Mouse (Mus musculus): ENCODE results near the gene Hist1h3g. TPM values are rescaled to one million over a fixed set of nuclear protein-coding genes. Genes with fewer than 3 reads are reported as not detected.
"Not testable (repeated sequence)": the region's sequence is repeated elsewhere in the genome, so short reads cannot be mapped to it uniquely, and the experiment has no call there.

The Hist1h3g gene
- polyA plus RNA-seq (2015; fragmentation: Nextera tagmentation; extraction: Ambion mirVana) = 1.8 and 3.0 TPM in 2 replicates

DNA sequence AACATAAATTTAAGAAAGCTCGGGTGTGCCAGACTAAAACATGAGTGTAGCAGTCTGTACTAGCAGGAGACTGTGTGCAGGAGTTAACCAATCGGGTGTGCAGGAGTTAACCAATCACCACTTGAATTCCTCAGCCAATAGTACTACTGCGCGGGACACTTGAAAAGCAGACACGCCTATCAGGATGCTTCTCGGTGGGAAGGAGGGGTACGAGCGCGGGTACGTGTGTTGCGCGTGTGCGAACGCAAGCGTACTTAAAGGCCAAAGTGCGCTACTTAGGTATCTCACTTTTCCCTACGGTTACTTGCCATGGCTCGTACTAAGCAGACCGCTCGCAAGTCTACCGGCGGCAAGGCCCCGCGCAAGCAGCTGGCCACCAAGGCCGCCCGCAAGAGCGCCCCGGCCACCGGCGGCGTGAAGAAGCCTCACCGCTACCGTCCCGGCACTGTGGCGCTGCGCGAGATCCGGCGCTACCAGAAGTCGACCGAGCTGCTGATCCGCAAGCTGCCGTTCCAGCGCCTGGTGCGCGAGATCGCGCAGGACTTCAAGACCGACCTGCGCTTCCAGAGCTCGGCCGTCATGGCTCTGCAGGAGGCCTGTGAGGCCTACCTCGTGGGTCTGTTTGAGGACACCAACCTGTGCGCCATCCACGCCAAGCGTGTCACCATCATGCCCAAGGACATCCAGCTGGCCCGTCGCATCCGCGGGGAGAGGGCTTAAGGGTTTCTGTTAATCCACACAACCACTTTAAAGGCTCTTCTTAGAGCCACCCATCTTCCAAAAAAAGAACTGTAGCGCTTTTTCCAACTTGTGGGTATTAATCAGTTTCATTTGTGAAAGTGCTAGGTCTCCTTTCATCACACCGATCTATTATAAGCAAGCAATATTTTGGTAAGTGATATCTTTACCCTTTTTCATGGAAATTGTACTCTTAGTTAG is at the start of gene Hist1h3g:
Hist1h3g (plus strand) TSS at position 286 of the 939 bp plus-strand sequence.
- H3K27me3 ChIP-seq, H3K9me3 ChIP-seq, H3K36me3 ChIP-seq: not testable (repeated sequence)
- Histone ChIP-seq H3K9ac (peak within 1 kb of the TSS; percentile 64), H3K4me2 (peak within 1 kb of the TSS; percentile 74), H3K4me3 (peak within 1 kb of the TSS; percentile 51), H3K27ac (peak within 1 kb of the TSS; percentile 69), H3K4me1 (replicated peaks) (peaks cover 39% of the 10 kb centered on the region)
- WGBS = under 1% methylated on average over 54 of the region's 62 CpGs
- ATAC-seq (ENCODE audit: low FRiP score) = peak; percentile 90

DNA sequence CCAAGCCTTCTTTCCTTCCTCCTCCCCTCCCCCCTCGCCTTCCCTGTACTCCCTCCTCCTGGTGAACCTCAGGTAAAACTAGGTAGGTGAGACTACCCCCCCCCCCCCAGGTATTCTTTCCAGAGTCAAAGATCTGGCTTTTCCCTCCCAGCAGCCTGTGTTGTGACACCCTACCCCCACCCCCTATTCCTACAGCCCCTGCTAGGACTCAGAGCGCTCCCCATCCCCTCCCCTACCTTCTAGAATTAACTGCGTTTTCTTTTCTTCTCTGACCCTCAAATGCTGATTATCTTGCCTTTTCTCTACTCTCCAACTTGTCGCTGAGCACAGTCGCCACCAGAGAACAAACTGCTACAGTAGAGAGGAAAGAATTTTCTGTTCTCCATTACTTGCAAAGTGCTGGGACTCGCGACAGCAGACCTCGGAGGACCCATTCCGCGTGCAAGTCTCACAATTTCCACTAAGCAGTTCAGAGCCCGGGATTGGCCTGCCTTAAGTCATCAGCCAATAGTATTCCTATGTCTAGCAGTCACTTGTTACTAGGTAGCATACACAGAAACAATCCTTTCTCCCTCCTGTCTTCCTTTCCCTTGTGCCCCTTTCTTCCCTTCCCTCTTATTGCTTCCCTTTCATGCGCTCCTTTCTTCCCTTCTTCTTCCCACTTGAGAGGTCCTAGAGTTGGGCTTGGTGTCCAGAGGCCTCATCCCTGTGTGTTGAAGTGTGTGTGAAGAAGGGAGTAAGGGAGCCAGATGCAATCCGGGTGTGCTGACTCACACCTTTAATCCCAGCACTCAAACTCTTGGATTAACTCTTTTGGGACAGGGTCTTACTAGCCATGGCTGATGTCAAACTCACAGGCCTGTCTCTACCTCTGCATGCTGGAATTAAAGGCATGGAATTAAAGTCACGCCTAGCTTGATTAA is 46.6 kb upstream of the Hist1h3g start, which contains the start of gene Btn2a2:
Btn2a2 (minus strand) TSS at position 458 of the 923 bp plus-strand sequence.
- peak; percentile 97 for ATAC-seq (ENCODE audit: low FRiP score)
- H3K9me3 ChIP-seq = no peaks in the 10 kb centered on the region
- peaks cover 7% of the 10 kb centered on the region for H3K27me3 ChIP-seq
- peaks cover 14% of the 10 kb centered on the region for H3K4me1 ChIP-seq (replicated peaks)
- 4% methylated on average over 13 of the region's 14 CpGs for WGBS
- peak within 1 kb of the TSS; percentile 38 for H3K4me3 ChIP-seq
- peak within 1 kb of the TSS; percentile 61 for H3K4me2 ChIP-seq
- no peaks in the 10 kb centered on the region for H3K36me3 ChIP-seq
- no peak within 1 kb of the TSS for H3K27ac ChIP-seq
- peak within 1 kb of the TSS; percentile 31; the same call in 1 of the 2 replicates for H3K9ac ChIP-seq

DNA sequence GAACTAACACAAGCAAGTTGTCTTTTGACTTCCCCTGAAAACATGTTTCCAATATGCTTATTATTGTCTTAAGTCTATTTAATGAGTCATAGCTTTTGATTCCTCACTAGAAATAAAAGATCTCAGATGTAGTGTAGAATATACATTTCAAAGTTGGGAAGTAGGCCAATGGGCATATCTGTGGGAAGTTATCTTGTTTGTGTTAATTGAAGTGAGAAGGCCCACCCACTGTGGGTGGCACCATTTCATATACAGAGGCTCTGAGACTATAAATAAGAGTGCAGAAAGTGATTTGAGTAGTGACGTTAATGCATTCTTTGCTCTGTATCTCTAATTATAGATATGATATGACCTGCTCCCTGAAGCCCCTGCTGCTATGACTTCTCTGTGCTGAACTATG is 44.4 kb upstream of the Hist1h3g start:
- Histone ChIP-seq H3K9me3 (no peaks in the 10 kb centered on the region), H3K9ac (no peak overlapping the region), H3K36me3 (no peaks in the 10 kb centered on the region), H3K4me1 (replicated peaks) (peaks cover 14% of the 10 kb centered on the region), H3K4me3 (no peak overlapping the region), H3K4me2 (no peak overlapping the region), H3K27ac (no peak overlapping the region), H3K27me3 (peaks cover 7% of the 10 kb centered on the region)
- 64% methylated on average over 1 of the region's 1 CpGs for WGBS
- no peak for ATAC-seq (ENCODE audit: low FRiP score)

DNA sequence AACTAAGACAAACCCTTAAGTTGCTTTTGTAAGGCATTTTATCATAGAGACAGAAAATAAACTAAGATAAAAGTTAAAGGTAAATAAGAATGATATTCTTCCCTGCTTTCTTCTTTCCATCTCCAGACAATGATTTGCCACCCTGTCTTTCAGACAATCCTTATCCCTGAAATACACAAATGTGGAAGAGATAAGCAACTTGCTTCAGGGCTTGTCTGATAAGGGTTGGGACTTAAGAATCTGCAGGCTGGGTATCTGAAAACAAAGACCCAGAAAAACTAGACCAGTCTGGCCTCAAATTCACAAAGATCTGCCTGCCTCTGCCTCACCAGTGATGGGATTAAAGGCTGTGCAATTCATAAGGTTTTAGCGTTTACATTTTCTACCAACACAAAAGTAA is 44.0 kb upstream of the Hist1h3g start:
- 12% methylated on average over 1 of the region's 1 CpGs for WGBS
- H3K9me3 ChIP-seq = no peaks in the 10 kb centered on the region

DNA sequence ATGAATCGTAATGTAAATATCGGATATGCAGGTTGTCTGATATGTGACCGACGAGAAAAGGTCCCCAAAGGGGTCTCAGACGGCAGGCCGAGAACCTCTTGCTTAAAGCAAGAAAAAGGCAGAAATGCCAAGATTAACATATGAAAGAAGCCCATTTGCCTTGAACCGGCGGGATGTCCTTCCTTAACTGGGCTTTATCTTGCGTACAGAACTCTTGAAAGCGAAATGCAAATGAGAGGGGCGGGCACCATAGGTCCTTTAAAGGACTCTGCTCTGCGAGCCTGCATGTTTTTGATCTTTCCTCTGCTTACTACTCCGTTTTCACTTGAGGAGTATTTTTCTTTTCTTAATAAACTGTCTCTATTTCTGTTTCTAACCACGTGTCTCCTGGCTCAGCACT is 43.2 kb upstream of the Hist1h3g start:
- peaks cover 14% of the 10 kb centered on the region for H3K4me1 ChIP-seq (replicated peaks)
- WGBS = 1% methylated on average over 14 of the region's 14 CpGs
- peak overlapping the region; percentile 29 for H3K4me3 ChIP-seq
- no peak overlapping the region for H3K9ac ChIP-seq
- H3K9me3 ChIP-seq = no peaks in the 10 kb centered on the region
- peak overlapping the region; percentile 47 for H3K4me2 ChIP-seq
- no peak overlapping the region for H3K27ac ChIP-seq
- no peak for ATAC-seq (ENCODE audit: low FRiP score)
- H3K36me3 ChIP-seq = no peaks in the 10 kb centered on the region
- peaks cover 11% of the 10 kb centered on the region for H3K27me3 ChIP-seq

More for the DNA sequence above, 44.0 kb upstream of the Hist1h3g start:
- peaks cover 14% of the 10 kb centered on the region for H3K4me1 ChIP-seq (replicated peaks)
- H3K36me3 ChIP-seq = no peaks in the 10 kb centered on the region
- H3K9ac ChIP-seq = no peak overlapping the region
- H3K27me3 ChIP-seq = peaks cover 7% of the 10 kb centered on the region
- H3K27ac ChIP-seq = no peak overlapping the region
- ATAC-seq (ENCODE audit: low FRiP score) = no peak
- no peak overlapping the region for H3K4me2 ChIP-seq
- no peak overlapping the region for H3K4me3 ChIP-seq

DNA sequence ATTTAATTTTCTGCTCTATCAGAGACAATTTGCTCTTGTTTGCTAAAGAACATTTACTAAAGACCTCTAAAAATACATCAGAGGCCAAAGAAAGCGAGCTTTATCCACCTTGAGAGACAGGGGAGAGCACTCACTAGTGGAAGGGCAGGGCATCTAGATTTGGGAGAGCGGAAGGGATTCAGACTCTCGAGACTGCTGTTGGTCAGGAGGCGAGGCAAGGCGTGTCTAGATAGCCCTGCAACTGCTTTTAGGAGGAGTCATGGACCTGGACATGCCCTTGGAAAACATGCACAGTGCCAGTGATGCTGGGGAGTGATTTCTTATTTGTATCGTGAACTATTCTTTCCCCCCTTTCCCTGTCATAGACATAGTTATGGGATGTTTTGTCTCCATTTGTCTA is 39.7 kb upstream of the Hist1h3g start:
- Histone ChIP-seq H3K4me1 (replicated peaks) (peaks cover 4% of the 10 kb centered on the region; the same call in 1 of the 2 replicates), H3K27me3 (peaks cover 25% of the 10 kb centered on the region), H3K27ac (no peak overlapping the region), H3K4me2 (no peak overlapping the region), H3K36me3 (no peaks in the 10 kb centered on the region), H3K9ac (no peak overlapping the region), H3K9me3 (no peaks in the 10 kb centered on the region), H3K4me3 (no peak overlapping the region)
- no peak for ATAC-seq (ENCODE audit: low FRiP score)
- 77% methylated on average over 6 of the region's 6 CpGs for WGBS

DNA sequence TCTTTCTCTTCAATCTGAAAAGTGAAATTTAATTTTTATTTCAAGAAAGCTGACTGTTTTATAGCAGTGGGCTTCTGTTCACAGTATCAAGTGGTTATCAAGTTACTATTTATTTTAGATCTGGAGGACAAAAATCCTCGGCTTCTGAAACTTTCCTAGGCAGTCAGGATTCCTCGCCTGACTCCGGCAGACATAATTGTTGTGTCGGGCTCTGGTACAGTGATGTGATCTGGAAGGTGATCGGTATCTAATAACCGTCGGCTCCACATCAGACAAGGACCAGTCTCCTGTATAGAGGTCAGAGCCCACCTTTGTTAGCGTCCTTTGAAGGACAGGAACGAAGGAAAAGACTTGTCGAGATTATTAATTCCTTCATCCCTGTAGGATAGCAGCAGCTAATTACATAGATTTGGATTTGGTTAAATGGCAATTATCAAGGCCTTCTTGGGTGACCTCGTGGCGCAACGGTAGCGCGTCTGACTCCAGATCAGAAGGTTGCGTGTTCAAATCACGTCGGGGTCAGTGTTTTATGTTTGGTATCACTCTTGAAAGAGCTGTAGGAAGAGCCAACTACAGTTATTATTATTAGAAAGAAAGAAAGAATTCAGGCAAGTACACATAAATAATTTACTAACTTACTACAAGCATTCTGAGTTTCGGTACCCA is 37.4 kb upstream of the Hist1h3g start:
- H3K36me3 ChIP-seq = no peaks in the 10 kb centered on the region
- H3K27ac ChIP-seq = no peak overlapping the region
- no peaks in the 10 kb centered on the region for H3K9me3 ChIP-seq
- 5% methylated on average over 19 of the region's 19 CpGs for WGBS
- peak overlapping the region; percentile 10 for H3K4me3 ChIP-seq
- no peak overlapping the region for H3K9ac ChIP-seq
- ATAC-seq (ENCODE audit: low FRiP score) = no peak
- H3K27me3 ChIP-seq = peaks cover 32% of the 10 kb centered on the region
- H3K4me1 ChIP-seq (replicated peaks) = no peaks in the 10 kb centered on the region
- peak overlapping the region; percentile 41 for H3K4me2 ChIP-seq

DNA sequence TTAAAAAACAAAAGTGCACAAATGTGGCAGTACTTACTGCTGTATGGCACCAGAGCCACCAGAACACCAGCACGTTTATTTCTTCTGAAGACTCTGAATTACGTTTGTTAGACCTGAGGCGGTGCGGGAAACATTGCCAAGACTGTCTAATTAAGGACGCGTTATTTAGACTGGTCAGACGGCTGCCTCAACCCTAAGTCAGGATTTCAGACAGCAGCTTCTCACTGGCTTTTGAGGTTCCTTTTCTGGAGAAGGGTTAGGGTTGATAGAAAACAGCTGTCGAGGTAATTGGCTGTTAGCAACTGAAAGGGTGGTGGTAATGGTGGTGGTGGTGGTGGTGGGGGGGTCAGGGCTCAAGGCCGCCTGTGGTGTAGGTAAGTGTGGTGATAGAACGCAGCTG is 36.6 kb upstream of the Hist1h3g start:
- Histone ChIP-seq H3K27me3 (peaks cover 32% of the 10 kb centered on the region), H3K4me1 (replicated peaks) (no peaks in the 10 kb centered on the region), H3K9me3 (no peaks in the 10 kb centered on the region), H3K27ac (no peak overlapping the region), H3K9ac (no peak overlapping the region), H3K36me3 (no peaks in the 10 kb centered on the region), H3K4me3 (peak overlapping the region; percentile 10), H3K4me2 (peak overlapping the region; percentile 41)
- WGBS = 5% methylated on average over 10 of the region's 10 CpGs
- ATAC-seq (ENCODE audit: low FRiP score) = no peak

DNA sequence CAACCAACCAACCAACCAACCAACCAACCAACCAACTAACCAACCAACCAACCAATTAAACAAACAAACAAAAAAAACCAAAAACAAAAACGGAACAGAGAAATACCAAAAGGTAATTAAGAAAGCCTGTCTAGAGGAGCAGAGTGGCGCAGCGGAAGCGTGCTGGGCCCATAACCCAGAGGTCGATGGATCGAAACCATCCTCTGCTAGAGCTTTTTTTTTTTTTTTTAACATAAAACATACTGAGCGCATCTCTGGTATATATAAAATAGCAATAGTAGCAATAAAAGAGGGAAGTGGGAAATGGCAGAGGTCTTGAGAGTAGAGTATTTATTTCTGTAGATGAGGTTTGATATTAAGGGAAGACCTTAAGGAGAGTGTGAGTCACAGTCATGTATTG is 35.3 kb upstream of the Hist1h3g start:
- no peak overlapping the region for H3K4me3 ChIP-seq
- no peak overlapping the region for H3K4me2 ChIP-seq
- ATAC-seq (ENCODE audit: low FRiP score) = no peak
- no peaks in the 10 kb centered on the region for H3K36me3 ChIP-seq
- H3K27ac ChIP-seq = no peak overlapping the region
- H3K9me3 ChIP-seq = no peaks in the 10 kb centered on the region
- peaks cover 33% of the 10 kb centered on the region for H3K27me3 ChIP-seq
- 0 out of 2 replicates have a peak, but pooled peaks cover 3% of the 10 kb centered on the region for H3K4me1 ChIP-seq (replicated peaks)
- H3K9ac ChIP-seq = no peak overlapping the region
- 6% methylated on average over 7 of the region's 7 CpGs for WGBS

DNA sequence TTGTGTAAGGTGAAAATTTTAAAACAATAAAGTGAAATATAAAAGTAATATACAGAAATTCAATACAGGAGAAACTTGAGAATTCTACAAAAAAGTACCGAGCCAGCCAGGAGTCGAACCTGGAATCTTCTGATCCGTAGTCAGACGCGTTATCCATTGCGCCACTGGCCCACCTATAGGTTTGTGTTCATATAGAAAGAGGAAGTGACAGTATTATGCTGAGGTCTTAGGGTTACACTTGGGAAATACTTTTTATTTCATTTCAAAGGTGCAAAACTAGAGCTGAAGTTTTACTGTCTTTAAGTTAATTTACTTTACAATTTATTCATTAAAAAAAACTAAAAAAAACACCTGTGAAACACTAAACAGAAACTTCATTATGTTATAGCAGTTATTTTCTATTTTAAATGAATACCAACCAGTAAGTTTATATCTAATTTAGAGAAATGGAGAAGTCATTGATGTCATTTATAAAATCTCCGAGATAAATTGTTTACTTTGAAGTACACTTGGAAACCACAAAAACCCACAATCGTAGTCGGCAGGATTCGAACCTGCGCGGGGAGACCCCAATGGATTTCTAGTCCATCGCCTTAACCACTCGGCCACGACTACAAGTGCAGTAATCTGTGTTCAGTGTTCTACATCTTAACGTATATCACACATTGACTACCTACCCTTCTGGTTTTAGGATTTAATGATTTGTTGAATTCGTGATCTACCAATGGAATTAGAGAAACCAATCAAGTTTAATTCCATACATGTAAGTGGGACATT is 34.6 kb upstream of the Hist1h3g start:
- 1% methylated on average over 17 of the region's 17 CpGs for WGBS
- Histone ChIP-seq H3K9ac (no peak overlapping the region), H3K9me3 (no peaks in the 10 kb centered on the region), H3K27ac (no peak overlapping the region), H3K4me1 (replicated peaks) (peaks cover 4% of the 10 kb centered on the region; the same call in 1 of the 2 replicates), H3K4me3 (no peak overlapping the region), H3K27me3 (peaks cover 37% of the 10 kb centered on the region), H3K4me2 (no peak overlapping the region), H3K36me3 (no peaks in the 10 kb centered on the region)
- ATAC-seq (ENCODE audit: low FRiP score) = no peak

DNA sequence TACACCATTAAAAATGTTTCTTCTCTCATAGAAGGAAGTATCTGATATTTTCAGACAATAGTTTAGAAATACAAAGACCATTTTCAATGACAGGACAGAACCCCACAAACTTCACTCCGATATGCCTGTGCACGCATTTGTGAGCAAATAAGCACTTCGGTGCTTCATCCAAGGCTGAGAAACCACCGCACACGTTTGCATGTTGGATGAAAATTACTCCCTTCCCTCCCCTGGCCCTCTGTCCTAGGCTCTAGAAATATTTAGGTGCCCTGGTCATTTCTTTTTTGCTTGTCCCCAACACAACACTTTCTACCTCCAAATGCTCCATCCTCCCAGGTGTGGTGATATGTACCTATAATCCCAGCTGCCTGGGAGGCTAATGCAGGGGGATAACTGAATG is 33.7 kb upstream of the Hist1h3g start:
- no peak for ATAC-seq (ENCODE audit: low FRiP score)
- Histone ChIP-seq H3K27ac (no peak overlapping the region), H3K4me1 (replicated peaks) (peaks cover 11% of the 10 kb centered on the region; the same call in 1 of the 2 replicates), H3K9ac (no peak overlapping the region), H3K27me3 (peaks cover 37% of the 10 kb centered on the region), H3K9me3 (no peaks in the 10 kb centered on the region), H3K36me3 (no peaks in the 10 kb centered on the region), H3K4me3 (no peak overlapping the region), H3K4me2 (no peak overlapping the region)
- 24% methylated on average over 5 of the region's 5 CpGs for WGBS
